Mouse (Mus musculus): ENCODE data around the gene Camta1.

Camta1 gene

GRCm38 (mm10) chr4:150979455-150979854 lies 882.2 kb downstream of the Camta1 start:
- DNase-seq (ENCODE audit: low spot score): no peak

- no peak for DNase-seq (ENCODE audit: low spot score)
Observed at GRCm38 (mm10) chr4:150978156-150978910, 883.3 kb downstream of the Camta1 start.

GRCm38 (mm10) chr4:150975145-150975544 lies 886.5 kb downstream of the Camta1 start:
- DNase-seq (ENCODE audit: low spot score): no peak

GRCm38 (mm10) chr4:150973264-150973663 lies 888.4 kb downstream of the Camta1 start:
- DNase-seq (ENCODE audit: low spot score): no peak

GRCm38 (mm10) chr4:150968956-150969355 lies 892.7 kb downstream of the Camta1 start:
- no peak for DNase-seq (ENCODE audit: low spot score)

- DNase-seq (ENCODE audit: low spot score): peak; percentile 19
Observed at GRCm38 (mm10) chr4:150966556-150966955, 895.1 kb downstream of the Camta1 start.

GRCm38 (mm10) chr4:150965555-150965951 lies 896.1 kb downstream of the Camta1 start:
- no peak for DNase-seq (ENCODE audit: low spot score)

- DNase-seq (ENCODE audit: low spot score): peak; percentile 65
Observed at GRCm38 (mm10) chr4:150964635-150965554, 896.8 kb downstream of the Camta1 start.

GRCm38 (mm10) chr4:150963711-150964110 lies 898.0 kb downstream of the Camta1 start:
- no peak for DNase-seq (ENCODE audit: low spot score)

- DNase-seq (ENCODE audit: low spot score): no peak
Observed at GRCm38 (mm10) chr4:150962231-150962630, 899.4 kb downstream of the Camta1 start.

- no peak for DNase-seq (ENCODE audit: low spot score)
Observed at GRCm38 (mm10) chr4:150958536-150958935, 903.1 kb downstream of the Camta1 start.

- DNase-seq (ENCODE audit: low spot score): no peak
Observed at GRCm38 (mm10) chr4:150957106-150957458, 904.6 kb downstream of the Camta1 start.

- DNase-seq (ENCODE audit: low spot score): no peak
Observed at GRCm38 (mm10) chr4:150956369-150957105, 905.1 kb downstream of the Camta1 start.

- no peak for DNase-seq (ENCODE audit: low spot score)
Observed at GRCm38 (mm10) chr4:150950972-150951371, 910.7 kb downstream of the Camta1 start.

GRCm38 (mm10) chr4:150944707-150945106 lies 917.0 kb downstream of the Camta1 start:
- DNase-seq (ENCODE audit: low spot score): no peak

- DNase-seq (ENCODE audit: low spot score): no peak
Observed at GRCm38 (mm10) chr4:150939991-150940651, 921.6 kb downstream of the Camta1 start.

- DNase-seq (ENCODE audit: low spot score): no peak
Observed at GRCm38 (mm10) chr4:150938063-150938452, 923.6 kb downstream of the Camta1 start.

- no peak for DNase-seq (ENCODE audit: low spot score)
Observed at GRCm38 (mm10) chr4:150937293-150938062, 924.2 kb downstream of the Camta1 start.

GRCm38 (mm10) chr4:150933503-150933902 lies 928.2 kb downstream of the Camta1 start:
- no peak for DNase-seq (ENCODE audit: low spot score)

- no peak for DNase-seq (ENCODE audit: low spot score)
Observed at GRCm38 (mm10) chr4:150927789-150928188, 933.9 kb downstream of the Camta1 start.
